Mouse (Mus musculus) kidney, embryonic 16.5 days (tissue): Measurements from ENCODE around the gene Tnpo1. TPM values are rescaled to one million over a fixed set of nuclear protein-coding genes. Genes with fewer than 3 reads are reported as not detected.

Experiments
- ATAC-seq: fragments of 200-750 bp; cut with Nextera tagmentation; 2 replicates; pipeline ENCODE4 v1.8.0; 2017; ENCODE audit warnings: moderate TSS enrichment; ENCODE audit not compliant: low FRiP score, low TSS enrichment
- H3K27ac ChIP-seq: fragments of 300-500 bp; sonication (generic); 2 replicates; pipeline ENCODE4 v1.5.1; 2014; ENCODE audit warnings: low read length
- H3K27me3 ChIP-seq: fragments of 300-500 bp; sonication (generic); 2 replicates; pipeline ENCODE4 v1.6.1; 2014; ENCODE audit warnings: low read length, control low read depth, mixed read lengths; ENCODE audit not compliant: insufficient read depth
- H3K36me3 ChIP-seq: fragments of 300-500 bp; sonication (generic); 2 replicates; pipeline ENCODE4 v1.6.1; 2014; ENCODE audit warnings: low read length, control low read depth, mixed read lengths; ENCODE audit not compliant: insufficient read depth
- H3K4me1 ChIP-seq: fragments of 300-500 bp; sonication (generic); 2 replicates; pipeline ENCODE4 v1.6.1; 2014; ENCODE audit warnings: low read length, control low read depth, mixed read lengths; ENCODE audit not compliant: insufficient read depth
- H3K4me2 ChIP-seq: fragments of 300-500 bp; sonication (generic); replicated peaks from 2 replicates; pipeline ENCODE4 v1.6.1; 2014; ENCODE audit warnings: low read depth, low read length
- H3K4me3 ChIP-seq: fragments of 300-500 bp; sonication (generic); 2 replicates; pipeline ENCODE4 v1.5.1; 2014; ENCODE audit warnings: mild to moderate bottlenecking, low read length
- H3K9ac ChIP-seq: fragments of 300-500 bp; sonication (generic); replicated peaks from 2 replicates; pipeline ENCODE4 v1.6.1; 2014; ENCODE audit warnings: low read length
- H3K9me3 ChIP-seq: fragments of 300-500 bp; sonication (generic); 2 replicates; pipeline ENCODE4 v1.6.1; 2016; ENCODE audit warnings: low read length, control low read depth
- WGBS: fragments of 180-500 bp; shearing (Covaris S2); extraction: QIAGEN DNeasy Blood & Tissue Kit; methylation state at CpG from one replicate; pipeline ENCODE4 v1.1.7; 2014; 5-methylcytosine and 5-hydroxymethylcytosine counted together
- polyA plus RNA-seq: library from polyadenylated mRNA; unstranded; fragments of >200 nt; fragmentation: Nextera tagmentation; extraction: Ambion mirVana; gene quantifications from 2 replicates; pipeline ENCODE4 v1.2.1, GENCODE M21; 2015

Gene Tnpo1
- polyA plus RNA-seq, 1 experiment from 2014 or later: 65.4 TPM

- Histone ChIP-seq H3K9ac (no peak overlapping the region), H3K4me2 (no peak overlapping the region), H3K27me3 (no peaks in the 10 kb centered on the region), H3K27ac (no peak overlapping the region), H3K4me3 (no peak overlapping the region), H3K9me3 (no peaks in the 10 kb centered on the region), H3K36me3 (peaks cover 46% of the 10 kb centered on the region), H3K4me1 (no peaks in the 10 kb centered on the region; the same call in 1 of the 2 replicates)
- no peak for ATAC-seq
- 94% methylated on average over 6 of the region's 6 CpGs for WGBS
Observed at GRCm38 (mm10) chr13:98879422-98879821, 46.8 kb downstream of the Tnpo1 start.

- no peaks in the 10 kb centered on the region; the same call in 1 of the 2 replicates for H3K4me1 ChIP-seq
- no peak overlapping the region for H3K9ac ChIP-seq
- no peaks in the 10 kb centered on the region for H3K9me3 ChIP-seq
- no peaks in the 10 kb centered on the region for H3K27me3 ChIP-seq
- 90% methylated on average over 2 of the region's 2 CpGs for WGBS
- H3K4me3 ChIP-seq: no peak overlapping the region
- H3K36me3 ChIP-seq: peaks cover 38% of the 10 kb centered on the region
- H3K27ac ChIP-seq: no peak overlapping the region
- no peak for ATAC-seq
- H3K4me2 ChIP-seq: no peak overlapping the region
Observed at GRCm38 (mm10) chr13:98877165-98877564, 49.0 kb downstream of the Tnpo1 start.

DNA sequence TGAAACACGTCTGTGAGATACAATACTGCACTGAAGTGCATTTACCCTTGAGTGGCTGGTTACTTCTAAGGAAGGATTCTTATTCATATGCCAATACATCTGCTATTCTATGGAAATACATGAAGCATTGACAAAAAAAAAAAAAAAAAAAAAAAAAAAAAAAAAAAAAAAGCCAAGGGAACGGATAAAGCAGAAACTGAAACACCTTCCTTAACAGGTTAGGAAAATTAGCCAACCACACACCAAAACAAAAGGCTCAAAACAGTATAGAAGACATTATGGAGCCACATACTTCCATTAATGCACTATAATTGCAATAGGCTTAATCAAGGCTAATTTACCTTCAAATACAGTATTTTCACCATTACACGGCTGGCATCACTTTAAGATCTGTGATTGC, 51.5 kb downstream of the Tnpo1 start:
- H3K27ac ChIP-seq: no peak overlapping the region
- H3K4me1 ChIP-seq: no peaks in the 10 kb centered on the region
- no peak overlapping the region for H3K4me2 ChIP-seq
- H3K9ac ChIP-seq: no peak overlapping the region
- ATAC-seq: no peak
- H3K4me3 ChIP-seq: no peak overlapping the region
- H3K27me3 ChIP-seq: no peaks in the 10 kb centered on the region
- WGBS: 87% methylated on average over 3 of the region's 3 CpGs
- no peaks in the 10 kb centered on the region for H3K9me3 ChIP-seq
- H3K36me3 ChIP-seq: peaks cover 52% of the 10 kb centered on the region

GRCm38 (mm10) chr13:98872273-98872847, 53.8 kb downstream of the Tnpo1 start:
- no peaks in the 10 kb centered on the region for H3K9me3 ChIP-seq
- H3K27me3 ChIP-seq: no peaks in the 10 kb centered on the region
- peaks cover 50% of the 10 kb centered on the region for H3K36me3 ChIP-seq
- H3K9ac ChIP-seq: no peak overlapping the region
- H3K4me1 ChIP-seq: no peaks in the 10 kb centered on the region
- no peak overlapping the region for H3K27ac ChIP-seq
- H3K4me3 ChIP-seq: no peak overlapping the region
- WGBS: 81% methylated on average over 7 of the region's 7 CpGs
- no peak overlapping the region for H3K4me2 ChIP-seq
- no peak for ATAC-seq

- 76% methylated on average over 1 of the region's 1 CpGs for WGBS
- Histone ChIP-seq H3K4me3 (no peak overlapping the region), H3K36me3 (peaks cover 54% of the 10 kb centered on the region), H3K27ac (no peak overlapping the region), H3K9ac (no peak overlapping the region), H3K9me3 (no peaks in the 10 kb centered on the region), H3K27me3 (no peaks in the 10 kb centered on the region), H3K4me1 (no peaks in the 10 kb centered on the region), H3K4me2 (no peak overlapping the region)
- ATAC-seq: no peak
Observed at GRCm38 (mm10) chr13:98871263-98871662, 54.9 kb downstream of the Tnpo1 start.

DNA sequence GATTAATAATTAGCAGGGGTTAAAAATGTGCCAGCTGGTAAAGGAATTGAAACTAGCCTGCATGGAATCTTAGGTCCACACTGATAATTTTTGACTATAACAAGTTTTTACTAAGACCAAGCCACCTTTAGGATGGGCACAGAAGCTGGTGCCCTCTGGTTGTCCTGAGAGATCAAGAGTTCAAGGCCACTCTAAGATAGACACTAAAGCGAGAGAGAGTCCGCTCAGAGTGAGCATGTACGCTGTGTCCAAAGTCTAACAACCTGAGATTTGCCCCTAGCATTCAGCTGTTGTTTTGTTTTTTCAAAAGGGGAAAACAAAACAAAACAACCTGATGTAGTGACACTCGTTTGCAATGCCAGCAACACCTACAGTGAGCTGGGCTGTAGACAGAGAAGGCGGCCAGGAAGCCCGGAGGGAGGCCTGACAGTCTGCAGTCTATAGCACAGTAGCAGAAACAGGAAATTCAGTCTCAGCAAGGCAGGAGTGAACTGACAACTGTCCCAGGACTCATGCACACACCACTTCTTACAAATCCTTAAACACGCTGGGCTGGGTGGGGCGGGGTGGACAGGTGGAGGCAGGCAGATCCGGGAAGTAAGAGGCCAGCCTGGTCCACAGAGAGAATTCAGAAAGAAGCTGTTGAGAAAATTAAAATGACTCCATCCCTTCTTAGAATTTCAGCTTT, 57.8 kb downstream of the Tnpo1 start:
- 0 out of 2 replicates have a peak, but pooled peaks have one; percentile 51 for ATAC-seq
- Histone ChIP-seq H3K4me1 (no peaks in the 10 kb centered on the region), H3K9ac (no peak overlapping the region), H3K27ac (no peak overlapping the region), H3K27me3 (no peaks in the 10 kb centered on the region), H3K36me3 (peaks cover 58% of the 10 kb centered on the region), H3K9me3 (no peaks in the 10 kb centered on the region), H3K4me3 (no peak overlapping the region), H3K4me2 (no peak overlapping the region)
- WGBS: 88% methylated on average over 9 of the region's 9 CpGs

DNA sequence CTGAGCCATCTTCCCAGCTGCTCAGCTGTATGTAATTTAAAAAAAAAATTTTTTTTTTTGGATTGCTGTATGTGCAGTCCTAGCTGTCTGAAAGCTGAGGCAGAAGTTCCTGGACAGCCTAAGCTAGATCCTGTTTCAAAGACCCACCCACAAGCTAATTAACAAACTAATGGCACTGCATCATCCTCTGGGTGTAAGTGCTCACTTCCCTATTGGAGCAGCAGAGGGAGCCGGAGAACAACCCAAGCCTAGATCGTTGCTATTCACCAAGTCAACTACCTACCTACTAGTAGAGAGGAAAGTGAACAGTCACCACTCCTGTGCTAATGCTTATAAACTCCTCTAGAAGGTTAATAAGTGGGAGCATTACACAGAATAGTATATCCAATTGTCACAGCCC, 58.4 kb downstream of the Tnpo1 start:
- peak; percentile 77 for ATAC-seq
- no peaks in the 10 kb centered on the region for H3K27me3 ChIP-seq
- H3K4me1 ChIP-seq: no peaks in the 10 kb centered on the region
- H3K4me2 ChIP-seq: no peak overlapping the region
- no peaks in the 10 kb centered on the region for H3K9me3 ChIP-seq
- peaks cover 64% of the 10 kb centered on the region for H3K36me3 ChIP-seq
- WGBS: 45% methylated on average over 2 of the region's 2 CpGs
- no peak overlapping the region for H3K9ac ChIP-seq
- H3K27ac ChIP-seq: no peak overlapping the region
- H3K4me3 ChIP-seq: no peak overlapping the region

- Histone ChIP-seq H3K4me2 (no peak overlapping the region), H3K4me3 (no peak overlapping the region), H3K27me3 (no peaks in the 10 kb centered on the region), H3K4me1 (no peaks in the 10 kb centered on the region), H3K9me3 (no peaks in the 10 kb centered on the region), H3K27ac (no peak overlapping the region), H3K36me3 (peaks cover 63% of the 10 kb centered on the region), H3K9ac (no peak overlapping the region)
- 88% methylated on average over 8 of the region's 8 CpGs for WGBS
- ATAC-seq: no peak
Observed at GRCm38 (mm10) chr13:98855291-98855690, 70.9 kb downstream of the Tnpo1 start.

DNA sequence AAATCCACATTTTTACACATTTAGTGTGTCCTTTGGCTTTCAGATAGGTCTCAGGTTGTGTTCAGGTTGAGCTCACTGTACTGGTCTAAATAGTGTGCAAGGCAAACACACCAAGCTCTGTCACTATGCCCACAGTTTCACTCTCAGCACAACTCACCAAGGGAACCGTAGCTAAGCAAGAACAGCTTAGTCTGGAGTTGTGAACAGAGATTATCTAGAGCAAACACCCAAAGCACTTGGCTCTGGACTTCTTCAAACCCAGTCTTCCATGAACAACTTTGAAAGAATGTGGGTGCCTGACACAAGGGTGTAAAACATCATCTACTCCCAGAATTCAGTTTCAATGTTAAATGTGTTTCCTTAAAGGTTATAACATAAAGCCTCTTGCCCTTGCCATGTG, 80.4 kb downstream of the Tnpo1 start:
- Histone ChIP-seq H3K36me3 (peaks cover 32% of the 10 kb centered on the region), H3K4me3 (no peak overlapping the region), H3K27ac (peak overlapping the region; percentile 53), H3K9ac (no peak overlapping the region), H3K27me3 (no peaks in the 10 kb centered on the region), H3K9me3 (no peaks in the 10 kb centered on the region), H3K4me1 (no peaks in the 10 kb centered on the region), H3K4me2 (no peak overlapping the region)
- ATAC-seq: no peak
- WGBS: 90% methylated on average over 1 of the region's 1 CpGs

DNA sequence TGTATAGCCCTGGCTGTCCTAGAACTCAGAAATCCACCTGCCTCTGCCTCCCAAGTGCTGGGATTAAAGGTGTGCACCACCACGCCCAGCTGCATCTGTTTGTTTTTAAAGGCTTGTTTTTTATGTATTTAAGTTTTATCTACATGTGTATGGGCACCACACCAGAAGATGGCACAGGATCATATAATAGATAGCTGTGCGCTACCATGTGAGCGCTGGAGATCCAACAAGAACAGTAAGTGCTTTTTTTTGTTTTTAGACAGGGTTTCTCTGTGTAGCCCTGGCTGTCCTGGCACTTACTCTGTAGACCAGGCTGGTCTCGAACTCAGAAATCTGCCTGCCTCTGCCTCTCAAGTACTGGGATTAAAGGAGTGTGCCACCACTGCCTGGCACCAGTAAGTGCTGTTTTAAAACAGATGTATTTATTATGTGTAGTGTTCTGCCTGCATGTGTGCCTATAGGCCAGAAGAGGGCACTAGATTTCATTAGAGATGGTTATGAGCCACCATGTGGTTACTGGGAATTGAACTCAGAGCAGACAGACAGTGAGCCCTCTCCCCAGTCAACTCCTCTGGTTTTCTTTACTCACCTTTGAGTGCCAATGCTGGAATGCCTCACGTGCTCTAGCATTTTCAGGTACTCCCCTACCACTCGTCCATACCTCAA, 89.6 kb downstream of the Tnpo1 start:
- WGBS: 90% methylated on average over 6 of the region's 6 CpGs
- Histone ChIP-seq H3K27me3 (no peaks in the 10 kb centered on the region), H3K9me3 (no peaks in the 10 kb centered on the region), H3K36me3 (peaks cover 15% of the 10 kb centered on the region), H3K27ac (no peak overlapping the region), H3K4me2 (no peak overlapping the region), H3K4me3 (no peak overlapping the region), H3K9ac (no peak overlapping the region), H3K4me1 (no peaks in the 10 kb centered on the region)
- no peak for ATAC-seq
